Mouse (Mus musculus) adrenal gland, postnatal 36 days (tissue): ENCODE results near the gene Map3k7. TPM values are rescaled to one million over a fixed set of nuclear protein-coding genes. Genes with fewer than 3 reads are reported as not detected.

ENCODE experiments used
- DNase-seq, 2 experiments: peaks; one replicate each; pipeline ENCODE4 v3.0.0; 2021; ENCODE audit warnings: mixed read lengths in 1 of 2
- long read RNA-seq, 2 experiments: library from polyadenylated mRNA; stranded (forward); transcript quantifications; one replicate each; pipeline ENCODE4 v2.0.0; 2021; ENCODE audit warnings: borderline sequencing depth in 2 of 2
- total RNA-seq, 2 experiments: library from RNA; stranded (reverse); gene quantifications; 2 replicates each; pipeline ENCODE4 v1.2.3; 2021

Gene Map3k7
- 10 to 100 TPM; 47.2 to 50.9 TPM for total RNA-seq
- long read RNA-seq, experiment 1, full-length matches to known transcripts = 28 of 38 reads
- long read RNA-seq, experiment 1, partial matches to known transcripts = 2 of 38 reads
- long read RNA-seq, experiment 1, other reads (novel, unspliced or antisense) = 8 of 38 reads
- long read RNA-seq, experiment 2, full-length matches to known transcripts = 5 of 6 reads
- long read RNA-seq, experiment 2, partial matches to known transcripts = 1 of 6 reads
- long read RNA-seq, experiment 2, other reads (novel, unspliced or antisense) = 0 of 6 reads

DNA sequence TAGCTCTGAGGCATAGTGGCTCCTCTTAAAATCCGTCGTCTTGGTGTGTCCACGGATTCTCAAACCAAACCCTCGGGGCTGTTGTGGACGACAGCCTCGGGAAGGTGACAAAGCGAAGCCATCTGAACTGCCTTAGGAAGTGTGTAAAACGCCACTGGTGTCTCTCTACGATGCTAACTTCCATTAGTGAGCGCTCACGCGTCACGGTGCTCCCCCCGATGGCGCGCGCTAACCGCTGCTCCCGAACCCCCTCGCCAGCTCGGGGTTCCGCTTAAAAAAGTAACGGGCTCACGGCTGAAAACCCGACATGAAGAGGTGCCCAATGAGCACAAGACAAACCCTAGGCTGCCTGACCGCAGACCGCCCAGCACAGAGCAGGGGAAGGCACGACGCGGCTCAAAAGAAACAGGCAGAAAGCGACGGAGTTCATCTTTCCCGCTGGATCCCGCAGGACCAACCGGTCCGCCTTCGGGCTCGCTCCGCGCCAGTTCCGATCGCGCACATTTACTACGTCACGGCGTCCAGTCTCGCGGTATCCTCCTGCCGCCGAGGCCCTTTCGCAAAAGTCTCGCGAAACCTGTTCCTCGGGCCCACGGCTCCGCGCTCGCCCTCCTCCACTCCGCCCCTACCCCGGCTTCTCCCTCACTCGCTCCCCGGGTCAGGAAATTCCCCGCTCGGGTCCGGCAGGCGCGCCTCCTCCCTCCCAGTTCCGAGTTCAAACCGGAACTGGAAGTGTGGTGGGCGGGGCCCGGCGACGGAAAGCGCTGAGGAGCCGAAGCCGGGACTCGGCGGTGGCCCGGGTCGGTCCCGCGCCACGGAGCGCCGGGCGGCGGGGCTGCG, at the start of gene Map3k7:
Map3k7 (plus strand) TSS at position 744 of the 840 bp plus-strand sequence.
- DNase-seq = peak; percentile 95

DNA sequence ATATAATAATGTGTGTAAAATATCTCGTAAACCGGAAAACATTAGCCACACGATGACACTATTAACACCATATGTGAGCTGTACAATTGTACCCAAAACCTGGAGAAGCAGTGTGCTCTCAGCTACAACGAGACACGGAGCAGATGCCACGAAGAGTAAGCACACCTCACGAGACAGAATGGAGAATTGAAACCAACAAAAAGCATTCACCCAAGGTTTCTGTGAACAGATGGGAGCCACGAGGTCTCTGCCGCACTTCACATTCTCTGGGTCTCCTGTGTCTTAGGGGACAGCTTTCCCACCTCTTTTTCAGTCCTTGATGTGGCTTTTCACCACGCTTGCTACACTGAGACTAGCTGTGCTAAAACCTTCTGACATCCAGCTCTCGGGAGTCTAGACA, 48.8 kb upstream of the Map3k7 start:
- DNase-seq = no peak

- no peak for DNase-seq
Measured at GRCm38 (mm10) chr4:31918717-31919116, 45.2 kb upstream of the Map3k7 start.

GRCm38 (mm10) chr4:31922215-31922614, 41.7 kb upstream of the Map3k7 start:
- no peak for DNase-seq

DNA sequence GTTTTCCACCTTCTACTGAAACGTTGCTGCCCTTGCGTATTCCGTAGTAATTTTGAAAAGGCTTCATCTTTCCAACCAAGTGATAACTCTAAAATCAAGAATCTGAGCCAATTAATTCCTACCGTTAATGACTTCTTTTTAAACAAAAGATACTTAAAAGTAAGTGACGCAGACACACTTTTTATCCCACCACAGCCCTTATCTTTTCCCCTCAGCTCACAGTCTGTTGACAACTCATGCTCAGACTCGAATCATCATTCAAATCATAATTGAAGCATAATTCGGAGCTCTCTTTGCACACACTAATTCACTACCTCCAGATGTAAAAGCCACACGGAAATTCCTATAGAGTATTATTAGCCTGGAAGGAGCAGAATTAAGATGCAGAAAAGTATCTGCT, 40.5 kb upstream of the Map3k7 start:
- no peak for DNase-seq

DNA sequence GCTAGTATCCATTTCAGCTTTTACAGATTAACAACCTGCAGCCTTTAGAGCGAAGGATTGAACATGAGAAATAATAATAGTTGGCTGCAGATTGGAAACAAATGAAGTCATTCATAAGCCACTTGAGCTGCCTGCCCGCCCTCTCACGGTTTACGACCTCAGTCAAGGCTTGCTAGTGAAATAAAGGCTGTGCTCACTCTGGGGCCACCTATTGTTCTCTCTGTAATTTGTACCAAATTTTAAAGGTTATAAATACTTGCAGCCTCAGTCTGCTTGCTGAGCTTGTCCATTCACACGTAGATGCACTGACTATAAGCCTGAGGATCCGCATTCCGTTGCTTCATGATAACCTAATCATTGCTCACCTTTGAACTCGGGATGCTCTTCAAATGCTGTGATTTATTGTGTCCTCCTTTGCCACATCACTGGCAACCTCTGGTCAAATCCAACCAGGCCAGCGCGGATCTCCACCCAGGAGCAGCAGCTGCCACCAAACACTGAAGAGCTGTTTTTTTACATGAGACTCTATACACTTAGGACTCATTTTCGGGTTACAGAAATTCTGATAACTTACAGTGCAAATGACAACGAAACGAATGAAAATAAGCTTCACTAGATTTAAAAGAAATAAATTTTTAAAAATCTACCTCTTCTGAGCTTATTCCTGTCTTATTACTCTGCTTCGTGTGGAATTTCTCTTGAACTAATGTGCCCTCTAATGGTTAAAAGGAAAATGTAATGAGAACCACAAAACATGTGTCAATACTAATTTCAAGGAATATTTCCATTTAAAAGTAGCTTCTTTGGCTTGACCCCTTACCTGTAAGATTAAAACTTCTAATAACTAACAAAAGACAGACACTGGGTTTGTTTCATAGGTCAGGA, 39.4 kb upstream of the Map3k7 start:
- no peak for DNase-seq

GRCm38 (mm10) chr4:31933171-31933570, 30.7 kb upstream of the Map3k7 start:
- no peak for DNase-seq

DNA sequence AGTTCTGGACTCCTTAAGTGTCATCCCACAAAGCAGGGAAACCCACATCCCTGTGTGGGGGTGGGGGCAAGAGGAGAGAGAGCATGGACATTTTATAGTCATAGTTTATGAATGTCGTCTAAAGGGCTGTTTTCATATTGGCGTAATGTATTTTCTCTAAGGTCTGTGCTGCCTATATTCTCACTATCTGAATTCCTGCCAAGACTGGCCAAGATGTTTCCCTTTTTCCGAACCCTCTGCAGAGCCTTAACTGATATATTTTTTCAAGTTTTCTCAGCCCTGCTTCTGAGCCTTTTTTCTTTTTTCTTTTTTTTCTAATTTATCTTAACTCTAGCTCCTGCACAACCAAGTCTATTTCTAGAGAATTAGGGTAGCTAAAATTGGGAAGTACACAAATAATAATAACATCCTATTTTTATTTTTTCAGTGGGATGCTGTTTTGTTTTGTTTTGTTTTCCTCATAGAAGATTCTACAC, 28.0 kb upstream of the Map3k7 start:
- no peak for DNase-seq

- DNase-seq = no peak
Measured at GRCm38 (mm10) chr4:31936358-31936757, 27.5 kb upstream of the Map3k7 start.

DNA sequence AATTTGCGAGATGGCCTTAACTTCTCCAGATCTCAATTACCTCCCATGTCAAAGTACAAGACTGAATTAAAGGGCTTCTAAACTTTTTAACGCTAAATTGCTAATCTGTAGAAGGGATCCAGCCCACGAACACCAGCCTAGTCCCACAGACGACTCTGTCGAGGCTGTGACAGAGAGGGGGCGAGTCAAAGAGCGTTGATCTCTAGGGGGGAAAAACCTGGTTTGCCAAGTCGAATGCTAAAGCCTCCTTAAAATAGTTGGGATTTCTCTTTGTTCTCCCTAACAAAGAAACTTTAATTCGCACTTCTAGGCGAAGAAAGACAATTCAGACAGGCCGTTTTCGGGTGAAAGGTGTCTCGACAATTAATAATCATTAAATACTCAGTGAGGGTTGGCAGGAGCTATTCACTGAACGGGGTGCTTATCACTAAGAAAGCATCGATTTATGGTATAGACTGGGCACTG, 27.0 kb upstream of the Map3k7 start:
- DNase-seq = no peak

GRCm38 (mm10) chr4:31937376-31938281, 26.3 kb upstream of the Map3k7 start:
- peak; percentile 4 to 5 for DNase-seq

GRCm38 (mm10) chr4:31938416-31939106, 25.3 kb upstream of the Map3k7 start:
- peak in 1 of 2 experiments; percentile 3 for DNase-seq

DNA sequence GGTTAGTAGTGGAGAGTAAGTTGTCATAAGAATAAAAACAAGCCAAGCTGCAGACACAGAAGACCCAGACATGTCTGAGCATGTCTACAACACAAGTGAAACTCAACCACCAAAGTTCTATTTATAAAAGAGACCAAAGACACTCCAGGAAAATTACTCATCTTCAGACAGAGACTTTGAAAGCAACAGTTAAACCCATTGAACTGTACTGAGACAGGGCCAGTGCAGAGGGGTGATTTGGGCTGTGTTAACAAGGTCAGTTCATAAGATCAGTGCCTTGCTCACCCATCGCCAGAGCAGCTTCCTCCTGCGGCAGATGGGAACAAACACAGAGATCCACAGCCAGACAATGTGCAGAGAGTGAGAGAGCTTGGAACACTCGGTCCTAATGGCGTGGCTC, 22.3 kb upstream of the Map3k7 start:
- no peak for DNase-seq

- DNase-seq = no peak
Measured at GRCm38 (mm10) chr4:31943045-31943444, 20.9 kb upstream of the Map3k7 start.

DNA sequence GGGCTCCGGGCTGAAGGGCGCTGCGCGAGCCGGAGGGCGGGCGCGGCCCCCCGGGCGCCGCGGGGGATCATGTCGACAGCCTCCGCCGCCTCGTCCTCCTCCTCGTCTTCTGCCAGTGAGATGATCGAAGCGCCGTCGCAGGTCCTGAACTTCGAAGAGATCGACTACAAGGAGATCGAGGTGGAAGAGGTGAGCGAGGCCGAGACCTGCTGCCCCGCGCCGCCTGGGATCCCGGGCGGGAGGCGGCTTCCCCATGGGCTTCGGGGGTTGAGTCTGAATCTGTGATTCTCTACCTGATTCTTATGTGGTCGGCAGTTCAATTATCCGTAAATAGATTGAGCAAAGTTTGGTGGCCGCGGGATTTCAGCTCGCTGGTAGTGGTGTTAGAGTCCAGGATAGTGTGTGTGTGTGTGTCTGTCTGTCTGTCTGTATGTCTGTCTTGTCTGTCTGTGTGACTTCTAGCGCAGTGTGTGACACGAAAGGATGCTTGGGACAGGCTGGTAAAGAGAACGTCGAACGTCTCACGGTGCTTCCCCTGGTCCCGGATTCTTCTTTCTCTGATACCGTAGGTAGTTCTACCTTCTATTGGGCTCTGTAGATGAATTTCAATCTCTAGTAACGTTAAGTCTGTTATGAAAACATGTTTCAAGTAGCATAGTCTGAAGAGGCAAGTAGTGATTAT, 438 bp downstream of the Map3k7 start:
- no peak for DNase-seq

GRCm38 (mm10) chr4:31965208-31965607, 1.3 kb downstream of the Map3k7 start:
- no peak for DNase-seq

GRCm38 (mm10) chr4:31971437-31971836, 7.5 kb downstream of the Map3k7 start:
- no peak for DNase-seq

DNA sequence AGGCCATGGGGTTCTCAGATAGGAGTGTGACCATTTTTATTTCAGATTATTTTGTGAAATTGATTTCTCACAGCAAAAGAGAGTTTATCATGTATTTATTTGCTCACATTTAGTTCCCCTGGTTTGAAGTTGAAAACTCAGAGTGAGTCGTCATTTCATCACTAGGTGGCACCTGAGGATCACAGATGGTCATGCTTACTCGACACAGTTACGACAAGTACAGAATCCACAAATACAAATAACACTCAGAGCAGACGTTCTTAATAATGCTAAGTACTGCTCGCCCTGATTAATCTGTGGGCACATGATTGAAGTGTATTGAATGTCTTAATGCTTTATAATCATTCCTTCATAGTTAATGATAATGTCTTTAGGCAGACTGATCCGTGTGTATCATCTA, 8.3 kb downstream of the Map3k7 start:
- no peak for DNase-seq

DNA sequence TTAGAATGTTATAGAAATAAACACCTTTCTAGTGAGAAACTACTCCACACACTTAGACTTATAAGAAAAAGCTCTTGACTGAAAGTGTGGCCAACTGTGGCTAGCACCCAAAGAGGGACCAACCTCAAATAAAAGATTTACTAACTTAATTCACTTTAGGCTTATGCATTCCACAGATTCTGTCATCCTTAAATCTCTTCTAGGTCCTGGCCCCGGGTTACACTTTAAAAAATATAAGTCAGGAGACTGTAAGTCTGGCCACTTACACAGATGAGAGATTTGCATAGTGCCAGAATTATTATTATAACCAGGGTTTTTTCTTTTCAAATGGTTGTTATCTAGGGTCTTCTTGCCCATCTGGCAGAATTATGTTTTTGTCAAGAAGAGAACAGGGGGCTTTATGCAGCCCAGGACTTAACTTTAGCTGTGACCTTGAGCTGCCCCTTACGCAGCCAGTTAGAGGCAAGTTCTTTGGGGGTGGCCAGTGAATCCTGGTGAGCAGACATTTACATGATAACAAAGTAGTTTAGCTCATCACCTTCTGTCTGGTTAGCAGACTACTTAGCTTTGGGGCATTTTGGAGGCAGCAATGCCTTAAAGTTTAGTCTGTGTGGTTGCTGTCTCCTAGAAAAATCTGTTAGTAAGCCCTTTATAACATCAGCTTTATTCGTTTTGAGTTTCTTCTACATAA, 11.5 kb downstream of the Map3k7 start:
- no peak for DNase-seq
